Mouse (Mus musculus) kidney, adult 8-10 months (tissue): ENCODE data around the gene Shisa7.
"Not testable (repeated sequence)": the region's sequence is repeated elsewhere in the genome, so short reads cannot be mapped to it uniquely, and the experiment has no call there.

Source experiments
- DNase-seq, 2 experiments: peaks; one replicate each; pipeline ENCODE4 v3.0.0; 2022

Shisa7 gene

GRCm38 (mm10) chr7:4843604-4844244, 772 bp downstream of the Shisa7 start:
- DNase-seq = no peak

GRCm38 (mm10) chr7:4842634-4843131, 1.8 kb downstream of the Shisa7 start:
- no peak for DNase-seq

- no peak for DNase-seq
These were observed 2.4 kb downstream of the Shisa7 start for GRCm38 (mm10) chr7:4842077-4842476.

GRCm38 (mm10) chr7:4837639-4838038, 6.9 kb downstream of the Shisa7 start:
- DNase-seq = no peak

GRCm38 (mm10) chr7:4836351-4836792, 8.1 kb downstream of the Shisa7 start:
- DNase-seq = peak; percentile 80 to 83

- peak in 1 of 2 experiments; percentile 45 for DNase-seq
These were observed 8.7 kb downstream of the Shisa7 start for GRCm38 (mm10) chr7:4835631-4836327.

GRCm38 (mm10) chr7:4830476-4830875, 14.0 kb downstream of the Shisa7 start:
- no peak for DNase-seq

GRCm38 (mm10) chr7:4825365-4825764, 19.1 kb downstream of the Shisa7 start:
- DNase-seq = no peak

GRCm38 (mm10) chr7:4822162-4822907, 22.2 kb downstream of the Shisa7 start:
- DNase-seq = peak; percentile 26 to 35

GRCm38 (mm10) chr7:4821690-4822089, 22.8 kb downstream of the Shisa7 start:
- no peak for DNase-seq

GRCm38 (mm10) chr7:4820925-4821324, 23.6 kb downstream of the Shisa7 start:
- DNase-seq = not testable (repeated sequence)

- no peak for DNase-seq
These were observed 27.9 kb downstream of the Shisa7 start for GRCm38 (mm10) chr7:4816559-4816958.

GRCm38 (mm10) chr7:4813105-4813791, 31.2 kb downstream of the Shisa7 start:
- peak in 1 of 2 experiments; percentile 8 for DNase-seq

GRCm38 (mm10) chr7:4812303-4813104, 32.0 kb downstream of the Shisa7 start, which contains the start of gene Ube2s:
Gene Ube2s (minus strand): TSS chr7:4812590.
- peak; percentile 98 to 100 for DNase-seq

GRCm38 (mm10) chr7:4811842-4812302, 32.6 kb downstream of the Shisa7 start:
- DNase-seq = no peak

- DNase-seq = not testable (repeated sequence)
These were observed 33.4 kb downstream of the Shisa7 start for GRCm38 (mm10) chr7:4811131-4811530.

GRCm38 (mm10) chr7:4806716-4807115, 37.8 kb downstream of the Shisa7 start:
- peak in 1 of 2 experiments; percentile 47 for DNase-seq

GRCm38 (mm10) chr7:4802247-4802646, 42.2 kb downstream of the Shisa7 start:
- no peak for DNase-seq

GRCm38 (mm10) chr7:4795767-4796433, 48.6 kb downstream of the Shisa7 start:
- DNase-seq = peak in 1 of 2 experiments; percentile 35

- no peak for DNase-seq
These were observed 49.8 kb downstream of the Shisa7 start for GRCm38 (mm10) chr7:4794631-4795168.

GRCm38 (mm10) chr7:4793674-4794073, 50.8 kb downstream of the Shisa7 start:
- DNase-seq = no peak
